Mouse (Mus musculus) myocyte (in vitro differentiated cells): ENCODE measurements around the gene Dnah3.

ENCODE experiments used
- CEBPB ChIP-seq: IDR thresholded peaks from 2 replicates; pipeline ENCODE4 v1.6.1; 2011; ENCODE audit warnings: mild to moderate bottlenecking, moderate library complexity; ENCODE audit not compliant: poor library complexity, insufficient read depth, severe bottlenecking
- E2F4 ChIP-seq: IDR thresholded peaks from one replicate; pipeline ENCODE4 v1.6.1; 2011; ENCODE audit warnings: mild to moderate bottlenecking, control low read depth, moderate library complexity; ENCODE audit not compliant: insufficient read depth
- MAX ChIP-seq: IDR thresholded peaks from one replicate; pipeline ENCODE4 v1.6.1; 2011; ENCODE audit warnings: low read depth, mild to moderate bottlenecking, control low read depth
- MYOD1 ChIP-seq, 3 experiments: IDR thresholded peaks; one replicate each; pipeline ENCODE4 v1.6.1; 2011; ENCODE audit warnings: control low read depth in 2 of 3, low read depth in 2 of 3, mild to moderate bottlenecking in 2 of 3, moderate library complexity in 1 of 3; ENCODE audit not compliant: insufficient read length in 2 of 3, control insufficient read depth in 1 of 3
- MYOG ChIP-seq, 3 experiments: IDR thresholded peaks; one replicate each; pipeline ENCODE4 v1.6.1; 2011; ENCODE audit warnings: control low read depth in 2 of 3, low read depth in 2 of 3, mild to moderate bottlenecking in 2 of 3; ENCODE audit not compliant: insufficient read length in 2 of 3, control insufficient read depth in 1 of 3, insufficient read depth in 1 of 3
- POLR2A ChIP-seq: IDR thresholded peaks from one replicate; pipeline ENCODE4 v1.6.1; 2011; ENCODE audit warnings: low read depth, mild to moderate bottlenecking, control low read depth, moderate library complexity; ENCODE audit not compliant: insufficient read length
- TCF12 ChIP-seq: IDR thresholded peaks from one replicate; pipeline ENCODE4 v1.6.1; 2011; ENCODE audit warnings: mild to moderate bottlenecking, control low read depth; ENCODE audit not compliant: poor library complexity, insufficient read depth, severe bottlenecking
- USF1 ChIP-seq: IDR thresholded peaks from one replicate; pipeline ENCODE4 v1.6.1; 2011; ENCODE audit warnings: low read depth, mild to moderate bottlenecking, control low read depth, moderate library complexity

GRCm38 (mm10) chr7:120097845-120098244 is 2.8 kb upstream of the Dnah3 start:
- no peak for TF ChIP-seq POLR2A
- TF ChIP-seq E2F4: no peak
- TF ChIP-seq USF1: no peak
- no peak for TF ChIP-seq MAX
- TF ChIP-seq MYOG (IDR thresholded peaks at IDR 0.05; ENCODE audit: control insufficient read depth in 1 of 3, insufficient read depth in 1 of 3, insufficient read length in 2 of 3, low read depth in 2 of 3): no peak
- no peak for TF ChIP-seq CEBPB
- TF ChIP-seq MYOD1 (IDR thresholded peaks at IDR 0.05; ENCODE audit: control insufficient read depth in 1 of 3, insufficient read length in 2 of 3, low read depth in 2 of 3): no peak
- no peak for TF ChIP-seq TCF12
